Mouse (Mus musculus) telencephalon, adult 2 months (tissue): ENCODE data around the gene Ighmbp2.
"Not testable (repeated sequence)": the region's sequence is repeated elsewhere in the genome, so short reads cannot be mapped to it uniquely, and the experiment has no call there.

Source experiments
- DNase-seq: peaks from one replicate; pipeline ENCODE4 v3.0.0-alpha.2; 2011; ENCODE audit warnings: low read depth, low spot score

The Ighmbp2 gene

GRCm38 (mm10) chr19:3281886-3282285 is 931 bp downstream of the Ighmbp2 start:
- DNase-seq, result no peak

GRCm38 (mm10) chr19:3275744-3276365 is 7.0 kb downstream of the Ighmbp2 start:
- no peak for DNase-seq

GRCm38 (mm10) chr19:3273331-3273730 is 9.5 kb downstream of the Ighmbp2 start:
- no peak for DNase-seq

GRCm38 (mm10) chr19:3271366-3271765 is 11.5 kb downstream of the Ighmbp2 start:
- no peak for DNase-seq

- peak; percentile 22 for DNase-seq
These were observed 13.0 kb downstream of the Ighmbp2 start for GRCm38 (mm10) chr19:3269803-3270202.

- no peak for DNase-seq
These were observed 13.5 kb downstream of the Ighmbp2 start for GRCm38 (mm10) chr19:3269279-3269678.

GRCm38 (mm10) chr19:3268218-3268980 is 14.4 kb downstream of the Ighmbp2 start:
- no peak for DNase-seq

- no peak for DNase-seq
These were observed 15.5 kb downstream of the Ighmbp2 start for GRCm38 (mm10) chr19:3267340-3267739.

GRCm38 (mm10) chr19:3266676-3267075 is 16.1 kb downstream of the Ighmbp2 start:
- DNase-seq, result no peak

GRCm38 (mm10) chr19:3266136-3266535 is 16.7 kb downstream of the Ighmbp2 start:
- no peak for DNase-seq

GRCm38 (mm10) chr19:3265180-3265579 is 17.6 kb downstream of the Ighmbp2 start:
- no peak for DNase-seq

- no peak for DNase-seq
These were observed 18.5 kb downstream of the Ighmbp2 start for GRCm38 (mm10) chr19:3264348-3264747.

GRCm38 (mm10) chr19:3261764-3262525 is 20.9 kb downstream of the Ighmbp2 start:
- DNase-seq, result no peak

GRCm38 (mm10) chr19:3261336-3261735 is 21.5 kb downstream of the Ighmbp2 start:
- DNase-seq, result no peak

GRCm38 (mm10) chr19:3260591-3260990 is 22.2 kb downstream of the Ighmbp2 start:
- no peak for DNase-seq

- DNase-seq, result no peak
These were observed 22.8 kb downstream of the Ighmbp2 start for GRCm38 (mm10) chr19:3260016-3260415.

- DNase-seq, result not testable (repeated sequence)
These were observed 57.6 kb downstream of the Ighmbp2 start for GRCm38 (mm10) chr19:3225261-3225660.

- not testable (repeated sequence) for DNase-seq
These were observed 67.9 kb downstream of the Ighmbp2 start for GRCm38 (mm10) chr19:3214937-3215336.
